Mouse (Mus musculus): ENCODE results near the gene Rec8. TPM values are rescaled to one million over a fixed set of nuclear protein-coding genes. Genes with fewer than 3 reads are reported as not detected.

Rec8 gene
- polyA plus RNA-seq, 1 experiment from 2014 or later, result 2.6 TPM

GRCm38 (mm10) chr14:55642679-55643059, 24.8 kb downstream of the Rec8 start:
- no peaks in the 10 kb centered on the region for H3K9me3 ChIP-seq (ENCODE audit: control insufficient read depth, low read length)
- no peaks in the 10 kb centered on the region for H3K27me3 ChIP-seq (ENCODE audit: control insufficient read depth, insufficient read depth, low read length)
- peak overlapping the region; percentile 86 for H3K4me2 ChIP-seq (ENCODE audit: low read length)
- DNase-seq (no peak), ATAC-seq (ENCODE audit: low FRiP score, low TSS enrichment) (peak; percentile 38; the same call in 1 of the 2 replicates)
- WGBS, result 26% methylated on average over 8 of the region's 8 CpGs
- peaks cover 11% of the 10 kb centered on the region for H3K4me1 ChIP-seq (ENCODE audit: control insufficient read depth, insufficient read depth, low read length)
- peak overlapping the region; percentile 98 for H3K4me3 ChIP-seq (replicated peaks; ENCODE audit: low read depth, low read length)
- peak overlapping the region; percentile 94 for H3K9ac ChIP-seq (replicated peaks; ENCODE audit: low read length)
- H3K27ac ChIP-seq (replicated peaks; ENCODE audit: low read depth, low read length), result peak overlapping the region; percentile 97
- H3K36me3 ChIP-seq (ENCODE audit: control insufficient read depth, insufficient read depth, low read length), result peaks cover 37% of the 10 kb centered on the region

GRCm38 (mm10) chr14:55643060-55643907, 25.4 kb downstream of the Rec8 start, which contains the start of gene Tm9sf1:
Tm9sf1 (minus strand) TSS chr14:55643806.
- Histone ChIP-seq H3K4me3 (replicated peaks; ENCODE audit: low read depth, low read length) (peak within 1 kb of the TSS; percentile 98), H3K27ac (replicated peaks; ENCODE audit: low read depth, low read length) (peak within 1 kb of the TSS; percentile 97), H3K9me3 (ENCODE audit: control insufficient read depth, low read length) (no peaks in the 10 kb centered on the region), H3K4me1 (ENCODE audit: control insufficient read depth, insufficient read depth, low read length) (peaks cover 11% of the 10 kb centered on the region), H3K27me3 (ENCODE audit: control insufficient read depth, insufficient read depth, low read length) (no peaks in the 10 kb centered on the region), H3K9ac (replicated peaks; ENCODE audit: low read length) (peak within 1 kb of the TSS; percentile 94), H3K36me3 (ENCODE audit: control insufficient read depth, insufficient read depth, low read length) (peaks cover 31% of the 10 kb centered on the region), H3K4me2 (ENCODE audit: low read length) (peak within 1 kb of the TSS; percentile 86)
- under 1% methylated on average over 89 of the region's 89 CpGs for WGBS
- DNase-seq (peak; percentile 88), ATAC-seq (ENCODE audit: low FRiP score, low TSS enrichment) (peak; percentile 88)

DNA sequence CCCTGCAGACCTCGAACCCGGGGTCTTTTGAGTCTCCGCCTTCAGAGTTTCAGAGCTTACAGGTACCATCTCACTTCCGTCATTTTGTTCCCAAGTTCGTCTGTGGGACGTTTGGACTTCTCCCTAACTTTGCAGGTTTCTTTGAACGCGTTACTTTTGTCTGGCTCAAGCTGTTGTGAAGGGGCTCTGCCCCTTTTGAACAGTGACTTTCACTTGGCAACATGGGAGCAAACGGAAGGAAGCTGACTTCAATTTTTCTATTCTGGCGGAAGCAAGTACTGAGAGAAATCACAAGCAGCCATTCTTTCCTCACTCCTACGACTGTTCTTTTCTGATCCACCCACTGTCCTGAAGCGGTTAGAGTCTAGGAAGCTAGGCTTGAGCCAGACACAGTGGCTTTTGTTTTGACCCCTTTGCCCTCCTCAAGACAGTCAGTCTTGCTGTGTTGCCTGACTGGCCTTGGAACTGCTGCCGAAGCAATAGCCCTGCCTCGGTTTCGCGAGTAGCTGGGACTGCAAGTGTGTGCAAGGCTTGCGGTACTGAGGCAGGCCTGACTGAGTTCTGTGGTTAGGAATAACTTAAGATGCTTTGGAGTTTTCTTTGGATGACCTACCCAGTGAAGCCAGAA, 26.5 kb downstream of the Rec8 start:
- ATAC-seq (ENCODE audit: low FRiP score, low TSS enrichment), result no peak
- peak overlapping the region; percentile 98 for H3K4me3 ChIP-seq (replicated peaks; ENCODE audit: low read depth, low read length)
- peak overlapping the region; percentile 86 for H3K4me2 ChIP-seq (ENCODE audit: low read length)
- peaks cover 24% of the 10 kb centered on the region for H3K36me3 ChIP-seq (ENCODE audit: control insufficient read depth, insufficient read depth, low read length)
- no peak for DNase-seq
- H3K9me3 ChIP-seq (ENCODE audit: control insufficient read depth, low read length), result no peaks in the 10 kb centered on the region
- no peaks in the 10 kb centered on the region for H3K27me3 ChIP-seq (ENCODE audit: control insufficient read depth, insufficient read depth, low read length)
- 30% methylated on average over 17 of the region's 17 CpGs for WGBS
- peak overlapping the region; percentile 94; the same call in 1 of the 2 replicates for H3K9ac ChIP-seq (replicated peaks; ENCODE audit: low read length)
- peaks cover 11% of the 10 kb centered on the region for H3K4me1 ChIP-seq (ENCODE audit: control insufficient read depth, insufficient read depth, low read length)
- H3K27ac ChIP-seq (replicated peaks; ENCODE audit: low read depth, low read length), result no peak overlapping the region

- Histone ChIP-seq H3K4me1 (ENCODE audit: control insufficient read depth, insufficient read depth, low read length) (no peaks in the 10 kb centered on the region), H3K9me3 (ENCODE audit: control insufficient read depth, low read length) (no peaks in the 10 kb centered on the region), H3K4me2 (ENCODE audit: low read length) (no peak within 1 kb of the TSS), H3K27ac (replicated peaks; ENCODE audit: low read depth, low read length) (no peak within 1 kb of the TSS), H3K4me3 (replicated peaks; ENCODE audit: low read depth, low read length) (no peak within 1 kb of the TSS), H3K27me3 (ENCODE audit: control insufficient read depth, insufficient read depth, low read length) (no peaks in the 10 kb centered on the region), H3K36me3 (ENCODE audit: control insufficient read depth, insufficient read depth, low read length) (0 out of 2 replicates have a peak, but pooled peaks cover 3% of the 10 kb centered on the region), H3K9ac (replicated peaks; ENCODE audit: low read length) (no peak within 1 kb of the TSS)
- DNase-seq (no peak), ATAC-seq (ENCODE audit: low FRiP score, low TSS enrichment) (no peak)
- 93% methylated on average over 2 of the region's 2 CpGs for WGBS
Measured at GRCm38 (mm10) chr14:55649884-55650283, 32.0 kb downstream of the Rec8 start, which contains the start of gene Tssk4. Tssk4 (plus strand) TSS chr14:55650184.

DNA sequence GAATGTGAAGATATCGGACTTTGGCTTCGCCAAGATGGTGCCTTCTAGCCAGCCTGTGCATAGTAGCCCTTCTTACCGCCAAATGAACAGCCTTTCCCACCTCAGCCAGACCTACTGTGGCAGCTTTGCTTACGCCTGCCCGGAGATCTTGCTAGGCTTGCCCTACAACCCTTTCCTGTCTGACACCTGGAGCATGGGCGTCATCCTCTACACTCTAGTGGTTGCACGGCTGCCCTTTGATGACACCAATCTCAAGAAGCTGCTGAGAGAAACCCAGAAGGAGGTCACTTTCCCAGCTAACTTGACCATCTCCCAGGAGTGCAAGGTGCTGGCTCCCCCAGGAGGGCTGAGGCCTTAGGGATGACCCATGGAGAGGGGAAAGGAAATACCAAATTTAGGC, 33.7 kb downstream of the Rec8 start:
- no peaks in the 10 kb centered on the region for H3K4me1 ChIP-seq (ENCODE audit: control insufficient read depth, insufficient read depth, low read length)
- no peaks in the 10 kb centered on the region for H3K27me3 ChIP-seq (ENCODE audit: control insufficient read depth, insufficient read depth, low read length)
- no peak overlapping the region for H3K27ac ChIP-seq (replicated peaks; ENCODE audit: low read depth, low read length)
- H3K9me3 ChIP-seq (ENCODE audit: control insufficient read depth, low read length), result no peaks in the 10 kb centered on the region
- no peak for DNase-seq
- H3K4me2 ChIP-seq (ENCODE audit: low read length), result no peak overlapping the region
- no peaks in the 10 kb centered on the region for H3K36me3 ChIP-seq (ENCODE audit: control insufficient read depth, insufficient read depth, low read length)
- no peak overlapping the region for H3K9ac ChIP-seq (replicated peaks; ENCODE audit: low read length)
- no peak overlapping the region for H3K4me3 ChIP-seq (replicated peaks; ENCODE audit: low read depth, low read length)
- ATAC-seq (ENCODE audit: low FRiP score, low TSS enrichment), result no peak
- WGBS, result 94% methylated on average over 7 of the region's 7 CpGs

DNA sequence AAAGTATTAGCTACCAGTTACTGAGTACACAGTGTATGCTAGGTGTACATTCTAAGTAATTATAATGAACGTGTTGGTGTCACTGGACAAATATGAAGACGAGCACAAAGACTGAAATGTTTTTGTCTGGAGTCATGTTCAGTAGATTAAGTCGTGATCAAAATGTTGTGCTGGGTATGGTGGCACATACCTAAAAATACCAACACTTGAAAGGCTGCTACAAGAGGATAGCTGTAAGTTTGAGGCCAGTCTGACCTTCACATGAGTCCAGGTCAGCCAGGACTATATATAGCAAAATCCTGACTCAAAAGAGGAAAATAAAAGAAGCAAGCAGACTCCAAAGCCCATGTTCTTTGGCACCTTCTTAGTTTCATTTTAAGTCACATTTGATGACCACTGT, 39.1 kb downstream of the Rec8 start:
- ATAC-seq (ENCODE audit: low FRiP score, low TSS enrichment) (no peak), DNase-seq (no peak)
- WGBS, result 93% methylated on average over 3 of the region's 3 CpGs
- Histone ChIP-seq H3K4me1 (ENCODE audit: control insufficient read depth, insufficient read depth, low read length) (peaks cover 7% of the 10 kb centered on the region; the same call in 1 of the 2 replicates), H3K4me3 (replicated peaks; ENCODE audit: low read depth, low read length) (no peak overlapping the region), H3K9ac (replicated peaks; ENCODE audit: low read length) (no peak overlapping the region), H3K36me3 (ENCODE audit: control insufficient read depth, insufficient read depth, low read length) (peaks cover 24% of the 10 kb centered on the region), H3K27me3 (ENCODE audit: control insufficient read depth, insufficient read depth, low read length) (no peaks in the 10 kb centered on the region), H3K9me3 (ENCODE audit: control insufficient read depth, low read length) (no peaks in the 10 kb centered on the region), H3K27ac (replicated peaks; ENCODE audit: low read depth, low read length) (no peak overlapping the region), H3K4me2 (ENCODE audit: low read length) (no peak overlapping the region)

- Histone ChIP-seq H3K27ac (replicated peaks; ENCODE audit: low read depth, low read length) (no peak overlapping the region), H3K36me3 (ENCODE audit: control insufficient read depth, insufficient read depth, low read length) (peaks cover 30% of the 10 kb centered on the region), H3K9ac (replicated peaks; ENCODE audit: low read length) (no peak overlapping the region), H3K27me3 (ENCODE audit: control insufficient read depth, insufficient read depth, low read length) (no peaks in the 10 kb centered on the region), H3K4me1 (ENCODE audit: control insufficient read depth, insufficient read depth, low read length) (peaks cover 7% of the 10 kb centered on the region; the same call in 1 of the 2 replicates), H3K9me3 (ENCODE audit: control insufficient read depth, low read length) (no peaks in the 10 kb centered on the region), H3K4me2 (ENCODE audit: low read length) (no peak overlapping the region), H3K4me3 (replicated peaks; ENCODE audit: low read depth, low read length) (no peak overlapping the region)
- WGBS, result 95% methylated on average over 5 of the region's 5 CpGs
- no peak for DNase-seq
- no peak for ATAC-seq (ENCODE audit: low FRiP score, low TSS enrichment)
Measured at GRCm38 (mm10) chr14:55658011-55658410, 40.2 kb downstream of the Rec8 start.

GRCm38 (mm10) chr14:55659960-55660573, 42.2 kb downstream of the Rec8 start, which contains the start of gene Mdp1:
Mdp1 (minus strand) TSS chr14:55660508.
- H3K27me3 ChIP-seq (ENCODE audit: control insufficient read depth, insufficient read depth, low read length), result no peaks in the 10 kb centered on the region
- peaks cover 7% of the 10 kb centered on the region; the same call in 1 of the 2 replicates for H3K4me1 ChIP-seq (ENCODE audit: control insufficient read depth, insufficient read depth, low read length)
- H3K4me3 ChIP-seq (replicated peaks; ENCODE audit: low read depth, low read length), result peak within 1 kb of the TSS; percentile 64
- H3K4me2 ChIP-seq (ENCODE audit: low read length), result peak within 1 kb of the TSS; percentile 57
- WGBS, result under 1% methylated on average over 39 of the region's 39 CpGs
- H3K9me3 ChIP-seq (ENCODE audit: control insufficient read depth, low read length), result no peaks in the 10 kb centered on the region
- peak within 1 kb of the TSS; percentile 78 for H3K27ac ChIP-seq (replicated peaks; ENCODE audit: low read depth, low read length)
- H3K36me3 ChIP-seq (ENCODE audit: control insufficient read depth, insufficient read depth, low read length), result peaks cover 37% of the 10 kb centered on the region
- DNase-seq (peak; percentile 94), ATAC-seq (ENCODE audit: low FRiP score, low TSS enrichment) (peak; percentile 92)
- peak within 1 kb of the TSS; percentile 63 for H3K9ac ChIP-seq (replicated peaks; ENCODE audit: low read length)
